Mouse (Mus musculus) right cerebral cortex, postnatal 10 days (tissue): ENCODE results near the gene Cd300lf.

Experiments
- DNase-seq, 2 experiments: peaks; one replicate each; pipeline ENCODE4 v3.0.0; 2021; ENCODE audit warnings: low spot score in 2 of 2

Cd300lf gene

GRCm38 (mm10) chr11:115077436-115077835 is 56.4 kb downstream of the Cd300lf start:
- no peak for DNase-seq

DNA sequence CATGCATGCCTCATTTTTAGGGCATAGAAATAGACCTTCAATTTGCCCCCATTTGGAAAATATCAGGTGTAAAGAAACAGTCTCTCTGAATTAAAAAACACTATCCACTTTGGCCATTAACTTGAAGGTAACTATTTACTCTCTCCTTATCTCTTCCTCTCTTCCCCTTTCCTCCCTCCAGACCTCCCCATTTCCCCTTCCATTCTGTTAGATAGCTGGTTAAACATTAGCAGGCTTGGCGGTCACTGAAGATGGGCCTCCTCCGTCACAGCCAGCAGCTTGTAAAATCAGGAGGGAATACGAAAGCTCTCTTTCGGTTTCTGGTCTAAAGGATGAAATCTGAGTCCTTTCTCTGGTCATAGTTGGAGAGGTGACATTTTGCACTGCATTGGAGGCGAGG is 57.9 kb downstream of the Cd300lf start:
- no peak for DNase-seq

DNA sequence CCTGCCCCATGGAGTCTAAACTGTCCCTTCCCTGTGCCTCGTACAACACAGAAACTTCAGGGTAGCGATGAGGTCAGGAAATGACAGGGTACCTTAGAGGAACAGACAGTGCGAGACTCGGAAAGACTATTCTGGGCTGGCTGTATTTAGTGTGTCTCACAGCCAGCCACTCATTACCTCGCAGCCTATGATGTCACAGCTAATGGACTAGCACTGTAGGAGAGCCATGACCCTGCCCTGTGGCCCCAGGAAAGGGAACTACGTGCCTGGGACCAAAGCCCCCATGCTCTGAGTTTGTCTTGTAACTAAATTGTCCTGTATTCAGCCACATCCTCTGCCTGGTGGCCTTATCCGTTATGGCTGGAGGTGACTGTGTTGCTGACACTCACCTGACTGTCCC is 58.4 kb downstream of the Cd300lf start:
- DNase-seq, result no peak

- DNase-seq, result no peak
These were observed 60.8 kb downstream of the Cd300lf start for GRCm38 (mm10) chr11:115073002-115073401.

GRCm38 (mm10) chr11:115071631-115072294 is 62.0 kb downstream of the Cd300lf start:
- peak; percentile 37 to 46 for DNase-seq

GRCm38 (mm10) chr11:115071015-115071551 is 62.7 kb downstream of the Cd300lf start:
- no peak for DNase-seq

DNA sequence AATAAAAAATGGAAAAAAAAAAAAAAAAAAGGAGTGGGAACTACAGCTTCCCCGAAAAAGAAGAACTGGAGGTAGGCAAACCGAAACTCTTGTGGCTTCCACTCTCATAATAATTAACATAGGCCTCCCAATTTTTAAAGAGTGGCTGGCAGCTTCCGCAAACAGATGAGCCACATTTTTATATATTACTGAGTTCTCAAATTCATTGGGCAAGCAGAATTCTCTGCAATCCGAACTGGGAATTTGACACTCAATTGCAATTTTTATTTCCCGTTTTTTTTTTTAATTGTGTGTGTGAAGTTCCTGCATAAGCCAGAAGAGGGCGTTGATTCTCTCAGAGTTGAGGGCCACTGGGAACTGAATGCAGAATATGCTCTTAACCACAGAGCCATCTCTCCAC is 67.0 kb downstream of the Cd300lf start:
- no peak for DNase-seq
